In the genomic region with DNA sequence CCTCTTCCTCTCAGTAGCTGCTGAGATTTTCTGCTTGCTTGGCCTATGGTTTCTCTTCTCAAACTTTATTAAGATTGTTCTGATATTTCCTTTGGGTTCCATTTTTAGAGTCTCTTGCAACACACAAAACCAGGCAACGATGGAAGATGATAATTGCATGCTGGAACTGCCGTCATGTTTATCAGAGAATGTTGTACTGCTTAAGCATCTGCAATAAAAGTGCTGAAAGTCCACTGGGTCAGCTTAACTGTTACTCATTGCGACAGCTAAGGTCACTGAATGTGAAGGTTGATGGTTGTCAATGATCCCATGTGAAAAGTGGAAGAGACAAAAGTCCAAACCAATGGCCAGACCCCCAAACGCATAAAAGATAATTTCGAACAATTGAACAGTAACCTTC, we compare ENCODE assay signal across 26 mouse cellular contexts.
"Had no signal": no experiment of that assay in that cellular context is flagged by ENCODE, and none has a peak within 500 bp of the region (broad histone marks: within the 10 kb centered on the region; RNA-seq: fewer than 3 reads in every experiment).

No protein-coding gene starts in this region.

- H3K4me3 ChIP-seq: embryonic facial prominence, embryonic 10.5 days; embryonic facial prominence, embryonic 12.5 days; embryonic facial prominence, embryonic 13.5 days; embryonic facial prominence, embryonic 15.5 days; erythroblast, embryonic 14.5 days; forebrain, embryonic 10.5 days; forebrain, embryonic 12.5 days; forebrain, embryonic 13.5 days; forebrain, embryonic 15.5 days; gastrocnemius, adult 2 months; heart, adult 2 months had no signal

- H3K27me3 ChIP-seq: embryonic facial prominence, embryonic 12.5 days; embryonic facial prominence, embryonic 13.5 days; embryonic facial prominence, embryonic 15.5 days; forebrain, embryonic 12.5 days; forebrain, embryonic 13.5 days; forebrain, embryonic 15.5 days had no signal

- DNase-seq: cerebellum, adult 8-10 months; cerebellum, adult 9-10 months; cerebellum, postnatal 10 days; cerebellum, postnatal 14 days; cerebellum, postnatal 25 days; cerebellum, postnatal 36 days; embryo, embryonic 11 days; forebrain, postnatal 0 days; gastrocnemius, adult 2 months; gastrocnemius, postnatal 10 days; gastrocnemius, postnatal 14 days; gastrocnemius, postnatal 25 days; gastrocnemius, postnatal 36 days; heart, adult 18-20 months; heart, adult 2 months had no signal

- H3K27ac ChIP-seq: embryonic facial prominence, embryonic 10.5 days; embryonic facial prominence, embryonic 12.5 days; embryonic facial prominence, embryonic 13.5 days; embryonic facial prominence, embryonic 15.5 days; forebrain, embryonic 10.5 days; forebrain, embryonic 12.5 days; forebrain, embryonic 13.5 days; forebrain, embryonic 15.5 days; gastrocnemius, adult 2 months; heart, adult 2 months had no signal

- H3K9me3 ChIP-seq: embryonic facial prominence, embryonic 15.5 days; forebrain, embryonic 12.5 days; forebrain, embryonic 15.5 days had no signal

- ATAC-seq: forebrain, embryonic 13.5 days; forebrain, embryonic 14.5 days; forebrain, embryonic 15.5 days; forebrain, embryonic 16.5 days; forebrain, postnatal 0 days had no signal

- H3K4me1 ChIP-seq: embryonic facial prominence, embryonic 10.5 days; embryonic facial prominence, embryonic 12.5 days; embryonic facial prominence, embryonic 13.5 days; embryonic facial prominence, embryonic 15.5 days; forebrain, embryonic 10.5 days; forebrain, embryonic 12.5 days; forebrain, embryonic 13.5 days; forebrain, embryonic 15.5 days had no signal

- H3K9ac ChIP-seq: embryonic facial prominence, embryonic 12.5 days; embryonic facial prominence, embryonic 13.5 days; embryonic facial prominence, embryonic 15.5 days; forebrain, embryonic 12.5 days; forebrain, embryonic 13.5 days; forebrain, embryonic 15.5 days; forebrain, postnatal 0 days had no signal

- H3K36me3 ChIP-seq: embryonic facial prominence, embryonic 10.5 days; embryonic facial prominence, embryonic 12.5 days; embryonic facial prominence, embryonic 13.5 days; embryonic facial prominence, embryonic 15.5 days; forebrain, embryonic 10.5 days; forebrain, embryonic 12.5 days; forebrain, embryonic 15.5 days had no signal

- H3K4me2 ChIP-seq: embryonic facial prominence, embryonic 12.5 days; embryonic facial prominence, embryonic 13.5 days; embryonic facial prominence, embryonic 15.5 days; forebrain, embryonic 12.5 days; forebrain, embryonic 13.5 days; forebrain, embryonic 15.5 days had no signal
